Mouse (Mus musculus) CD4-positive, CD25-positive, alpha-beta regulatory T cell, adult 2 months (primary cell): ENCODE measurements around the gene Gm10799.

Experiments used
- DNase-seq: peaks from one replicate; pipeline ENCODE4 v3.0.0-alpha.2; 2012; ENCODE audit warnings: low read depth, low spot score

The Gm10799 gene

DNA sequence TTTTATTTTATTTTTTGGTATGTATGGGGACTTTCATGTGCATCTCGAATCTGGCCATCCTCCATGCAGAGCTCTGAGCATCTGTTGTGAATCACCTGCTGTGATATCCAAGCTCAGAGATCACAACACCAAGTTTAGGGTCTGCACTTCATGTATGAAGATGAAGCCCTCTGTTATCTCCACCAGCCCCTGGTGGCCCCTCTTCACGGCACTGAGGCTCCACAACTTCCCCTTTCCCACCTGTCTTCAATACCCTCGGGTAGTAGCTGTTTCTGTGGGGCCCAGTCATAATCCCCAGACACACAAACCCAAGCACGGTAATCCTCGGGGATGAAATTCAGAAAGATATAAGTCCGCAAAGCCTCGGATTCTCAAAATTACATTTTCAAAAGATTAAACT lies 45.3 kb downstream of the Gm10799 start:
- no peak for DNase-seq
